Mouse (Mus musculus) megakaryocyte, embryonic 14.5 days (primary cell): ENCODE data around the gene Tfcp2l1.

ENCODE experiments used
- FLI1 ChIP-seq: IDR thresholded peaks from 2 replicates; pipeline ENCODE4 v1.6.1; 2012; ENCODE audit warnings: low read length, inconsistent platforms, mixed read lengths
- GATA1 ChIP-seq: IDR thresholded peaks from 3 replicates; pipeline ENCODE4 v1.6.1; 2012; ENCODE audit warnings: mixed read lengths, low read length, inconsistent platforms, borderline replicate concordance

DNA sequence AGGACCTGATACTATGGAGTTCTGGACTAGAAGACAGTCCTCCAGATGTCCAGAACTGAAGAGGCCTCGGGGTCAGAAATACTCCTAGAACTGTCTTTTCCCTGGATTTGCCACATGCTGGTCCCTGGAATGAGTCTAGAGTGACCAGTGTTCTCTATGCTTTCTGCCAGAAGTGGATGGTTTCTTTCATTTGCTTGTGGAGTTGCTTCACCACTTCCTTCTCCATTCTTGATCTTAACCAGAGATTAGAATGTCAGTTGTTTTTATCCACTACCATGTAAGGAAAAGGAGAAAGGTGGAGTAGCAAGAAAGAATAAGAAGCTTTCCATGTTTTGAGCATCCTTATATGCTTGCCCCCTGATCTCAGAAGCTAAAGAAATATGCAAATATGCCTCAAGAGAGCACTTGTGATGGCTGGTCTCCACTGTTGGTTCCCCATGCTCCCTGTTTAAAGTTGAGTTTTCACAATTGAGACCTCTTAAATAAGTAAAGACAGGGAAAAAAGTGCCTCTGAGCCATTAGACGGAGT is 47.5 kb upstream of the Tfcp2l1 start:
- TF ChIP-seq GATA1 (no peak), FLI1 (no peak)
